Mouse (Mus musculus) neural tube, embryonic 12.5 days (tissue): Measurements from ENCODE around the gene Shisa7. TPM values are rescaled to one million over a fixed set of nuclear protein-coding genes. Genes with fewer than 3 reads are reported as not detected.
"Not testable (repeated sequence)": the region's sequence is repeated elsewhere in the genome, so short reads cannot be mapped to it uniquely, and the experiment has no call there.

ENCODE experiments used
- ATAC-seq: fragments of 200-750 bp; cut with Nextera tagmentation; 2 replicates; pipeline ENCODE4 v1.8.0; 2017; ENCODE audit warnings: low read depth, mild to moderate bottlenecking, moderate TSS enrichment, moderate library complexity; ENCODE audit not compliant: low FRiP score
- H3K27ac ChIP-seq: fragments of 300-500 bp; sonication (generic); 2 replicates; pipeline ENCODE4 v1.5.1; 2016
- H3K27me3 ChIP-seq: fragments of 300-500 bp; sonication (generic); replicated peaks from 2 replicates; pipeline ENCODE4 v1.6.1; 2016; ENCODE audit warnings: mild to moderate bottlenecking
- H3K36me3 ChIP-seq: fragments of 300-500 bp; sonication (generic); 2 replicates; pipeline ENCODE4 v1.6.1; 2016; ENCODE audit warnings: mild to moderate bottlenecking
- H3K4me1 ChIP-seq: fragments of 300-500 bp; sonication (generic); 2 replicates; pipeline ENCODE4 v1.6.1; 2016
- H3K4me2 ChIP-seq: fragments of 300-500 bp; sonication (generic); replicated peaks from 2 replicates; pipeline ENCODE4 v1.6.1; 2016; ENCODE audit warnings: mild to moderate bottlenecking
- H3K4me3 ChIP-seq: fragments of 300-500 bp; sonication (generic); 2 replicates; pipeline ENCODE4 v1.5.1; 2016
- H3K9ac ChIP-seq: fragments of 300-500 bp; sonication (generic); 2 replicates; pipeline ENCODE4 v1.6.1; 2016; ENCODE audit warnings: mild to moderate bottlenecking
- H3K9me3 ChIP-seq: fragments of 300-500 bp; sonication (generic); 2 replicates; pipeline ENCODE4 v1.6.1; 2016; ENCODE audit warnings: mild to moderate bottlenecking
- WGBS: fragments of 180-500 bp; shearing (Covaris S2); methylation state at CpG from one replicate; pipeline ENCODE4 v1.1.7; 2016; 5-methylcytosine and 5-hydroxymethylcytosine counted together
- polyA plus RNA-seq: library from polyadenylated mRNA; unstranded; fragments of >200 nt; fragmentation: Nextera tagmentation; extraction: Ambion mirVana; gene quantifications from 2 replicates; pipeline ENCODE4 v1.2.1, GENCODE M21; 2016

The Shisa7 gene
- polyA plus RNA-seq, 1 experiment from 2014 or later = 6.5 TPM

DNA sequence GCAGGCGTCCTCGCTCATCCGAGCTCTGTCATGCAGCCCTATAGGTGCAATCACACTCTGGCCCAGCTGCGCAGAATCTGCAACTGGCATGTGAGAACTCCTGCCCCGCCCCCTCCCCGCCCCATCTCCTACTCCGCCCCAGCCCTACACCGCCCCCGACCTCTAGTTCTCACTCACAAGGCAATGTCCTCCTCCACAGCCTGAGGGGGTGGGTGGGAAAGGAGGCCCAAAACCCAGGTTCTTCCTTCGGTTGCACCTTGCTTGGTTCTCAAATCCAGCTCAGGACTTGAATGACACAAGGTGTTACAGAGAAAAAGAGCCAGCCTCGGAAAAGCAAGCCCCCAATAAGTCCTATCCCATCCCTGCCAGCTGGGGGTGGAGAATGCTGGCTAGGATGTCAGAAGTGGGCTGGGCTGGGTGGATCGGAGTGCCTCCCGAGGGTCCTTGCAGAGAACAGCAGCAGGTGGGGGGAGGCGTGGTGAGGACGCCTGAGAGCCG, 1.8 kb downstream of the Shisa7 start:
- Histone ChIP-seq H3K4me2 (peak overlapping the region; percentile 93), H3K4me1 (peaks cover 30% of the 10 kb centered on the region), H3K9me3 (no peaks in the 10 kb centered on the region), H3K9ac (0 out of 2 replicates have a peak overlapping the region, but pooled peaks have one; percentile 26), H3K36me3 (no peaks in the 10 kb centered on the region), H3K4me3 (peak overlapping the region; percentile 46), H3K27me3 (peaks cover 30% of the 10 kb centered on the region), H3K27ac (no peak overlapping the region)
- under 1% methylated on average over 16 of the region's 16 CpGs for WGBS
- ATAC-seq = 0 out of 2 replicates have a peak, but pooled peaks have one; percentile 38

DNA sequence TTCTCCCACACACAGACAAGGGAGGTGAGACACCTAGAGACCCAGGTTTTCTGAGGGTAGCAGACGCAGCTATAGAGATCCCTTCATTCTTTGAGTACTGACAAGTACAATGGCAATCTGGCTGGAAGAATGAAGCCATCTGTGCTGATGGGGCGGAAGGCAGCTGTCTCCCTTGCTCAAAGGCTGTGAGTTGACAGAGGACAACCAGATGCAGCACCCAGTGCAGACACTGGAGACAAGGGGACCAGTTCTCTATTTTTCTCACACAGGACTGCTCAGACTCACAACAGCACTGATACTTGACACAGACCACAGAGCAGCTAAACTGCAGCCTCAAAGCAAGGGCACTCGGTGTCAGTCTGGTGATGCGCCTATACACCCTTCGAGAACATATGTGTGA, 2.4 kb downstream of the Shisa7 start:
- Histone ChIP-seq H3K27me3 (peaks cover 32% of the 10 kb centered on the region), H3K9me3 (no peaks in the 10 kb centered on the region), H3K36me3 (no peaks in the 10 kb centered on the region), H3K4me2 (peak overlapping the region; percentile 93), H3K27ac (no peak overlapping the region), H3K4me3 (peak overlapping the region; percentile 46), H3K4me1 (peaks cover 30% of the 10 kb centered on the region), H3K9ac (no peak overlapping the region)
- WGBS = 47% methylated on average over 5 of the region's 5 CpGs
- no peak for ATAC-seq

DNA sequence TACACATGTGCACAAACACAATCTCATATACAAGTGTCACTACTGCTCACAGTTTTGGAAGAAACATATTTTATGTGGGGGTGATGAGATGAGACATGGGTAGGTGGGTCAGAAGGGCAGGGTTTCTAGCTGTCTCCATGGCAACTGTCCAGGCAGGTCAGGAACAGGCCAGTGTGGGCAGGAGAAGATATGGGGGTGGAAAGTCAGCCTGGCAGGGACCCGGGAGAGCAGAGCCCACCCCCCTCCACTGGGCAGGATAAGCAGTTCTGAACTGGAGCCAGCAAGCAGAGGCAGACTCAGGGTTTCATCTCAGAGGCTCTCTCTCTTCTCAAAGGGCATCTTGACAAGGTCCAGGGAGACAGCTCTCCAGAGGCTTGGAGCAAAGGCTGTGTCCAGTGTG, 6.9 kb downstream of the Shisa7 start:
- 26% methylated on average over 1 of the region's 1 CpGs for WGBS
- peaks cover 49% of the 10 kb centered on the region for H3K27me3 ChIP-seq
- H3K36me3 ChIP-seq = no peaks in the 10 kb centered on the region
- H3K4me3 ChIP-seq = no peak overlapping the region
- no peaks in the 10 kb centered on the region for H3K9me3 ChIP-seq
- ATAC-seq = no peak
- no peak overlapping the region for H3K4me2 ChIP-seq
- H3K9ac ChIP-seq = no peak overlapping the region
- H3K4me1 ChIP-seq = peaks cover 22% of the 10 kb centered on the region
- no peak overlapping the region for H3K27ac ChIP-seq

DNA sequence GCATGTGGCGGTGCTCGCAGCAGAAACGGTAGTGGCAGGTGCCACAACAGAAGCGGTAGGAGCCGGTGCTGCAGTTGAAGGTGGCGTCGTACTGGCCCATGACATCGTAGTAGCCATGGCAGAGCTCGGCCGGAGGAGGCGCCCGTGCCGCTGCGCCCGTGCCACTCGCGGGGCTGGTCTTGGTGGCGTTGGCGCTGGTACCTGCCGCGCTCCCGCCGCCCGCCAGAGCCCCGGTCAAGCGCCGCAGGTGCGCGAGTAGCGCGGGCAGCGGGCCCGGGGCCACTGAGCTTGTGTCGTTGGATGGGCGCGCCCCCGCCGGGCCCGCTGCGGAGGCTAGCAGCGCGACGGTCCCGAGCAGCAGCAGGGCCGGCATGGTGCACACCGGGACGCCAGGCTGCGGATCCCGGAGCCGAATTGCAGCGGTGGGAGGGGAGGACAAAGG, 8.1 kb downstream of the Shisa7 start:
- Histone ChIP-seq H3K4me3 (peak overlapping the region; percentile 57), H3K4me1 (peaks cover 12% of the 10 kb centered on the region), H3K9me3 (no peaks in the 10 kb centered on the region), H3K27me3 (peaks cover 38% of the 10 kb centered on the region), H3K4me2 (peak overlapping the region; percentile 93), H3K9ac (peak overlapping the region; percentile 80), H3K36me3 (no peaks in the 10 kb centered on the region), H3K27ac (peak overlapping the region; percentile 72)
- under 1% methylated on average over 51 of the region's 51 CpGs for WGBS
- peak; percentile 92 for ATAC-seq

DNA sequence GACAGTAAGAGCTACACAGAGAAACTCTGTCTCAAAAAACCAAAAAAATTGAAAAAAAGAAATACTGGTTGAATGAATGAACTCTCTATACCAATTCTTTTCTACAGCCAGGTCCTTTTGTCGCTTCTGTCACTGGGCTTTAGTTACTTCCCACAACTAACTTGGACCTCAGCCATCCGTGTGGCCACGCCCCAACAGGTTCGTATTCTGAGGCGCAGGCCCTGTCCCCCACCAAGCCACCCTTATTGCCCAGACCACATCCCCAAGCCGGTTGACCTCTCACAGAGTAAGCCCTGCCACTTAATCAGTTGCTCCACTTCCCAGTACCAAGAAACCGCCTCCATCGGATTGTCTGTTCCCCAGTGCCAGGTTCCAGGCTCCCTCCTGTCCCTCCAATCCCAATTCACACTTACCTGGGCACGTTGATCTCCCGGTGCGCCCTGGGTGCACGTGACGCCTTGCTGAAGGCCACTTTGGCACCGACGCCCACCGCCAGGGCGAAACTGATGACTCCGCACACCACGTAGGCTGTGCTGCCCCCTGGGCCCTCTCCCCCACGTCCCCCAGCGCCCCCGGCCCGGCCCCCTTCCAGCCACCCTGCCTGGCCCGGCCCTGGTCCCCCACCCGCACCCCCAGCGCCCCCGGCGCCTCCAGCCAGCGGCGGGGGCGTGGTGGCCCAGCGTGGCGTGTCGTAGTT, 8.7 kb downstream of the Shisa7 start:
- Histone ChIP-seq H3K27ac (peak overlapping the region; percentile 50), H3K4me1 (peaks cover 12% of the 10 kb centered on the region), H3K36me3 (no peaks in the 10 kb centered on the region), H3K9me3 (no peaks in the 10 kb centered on the region), H3K4me2 (peak overlapping the region; percentile 93), H3K9ac (peak overlapping the region; percentile 80), H3K4me3 (peak overlapping the region; percentile 57), H3K27me3 (peaks cover 40% of the 10 kb centered on the region)
- 0 out of 2 replicates have a peak, but pooled peaks have one; percentile 8 for ATAC-seq
- 5% methylated on average over 34 of the region's 34 CpGs for WGBS

DNA sequence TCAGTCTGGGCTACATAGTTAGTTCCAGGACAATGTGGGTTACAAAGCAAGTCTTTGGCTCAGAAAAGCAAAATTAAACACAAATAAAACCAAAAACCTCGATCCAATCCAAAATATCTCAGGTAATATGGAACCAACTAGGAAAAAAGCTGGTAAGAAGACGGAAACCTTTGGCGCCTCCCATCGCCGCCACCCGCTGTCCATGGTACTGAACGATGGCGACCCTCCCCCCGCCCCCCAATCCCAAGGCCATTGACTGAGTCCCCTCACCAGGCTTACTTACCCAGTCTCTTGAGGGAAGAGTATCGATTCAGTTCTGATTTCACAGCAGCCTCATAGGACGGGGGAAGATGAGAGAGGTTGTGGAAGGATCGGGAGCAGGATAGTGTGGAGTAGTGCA, 14.0 kb downstream of the Shisa7 start:
- Histone ChIP-seq H3K9ac (peak overlapping the region; percentile 18; the same call in 1 of the 2 replicates), H3K36me3 (peaks cover 15% of the 10 kb centered on the region)
- ATAC-seq = no peak

DNA sequence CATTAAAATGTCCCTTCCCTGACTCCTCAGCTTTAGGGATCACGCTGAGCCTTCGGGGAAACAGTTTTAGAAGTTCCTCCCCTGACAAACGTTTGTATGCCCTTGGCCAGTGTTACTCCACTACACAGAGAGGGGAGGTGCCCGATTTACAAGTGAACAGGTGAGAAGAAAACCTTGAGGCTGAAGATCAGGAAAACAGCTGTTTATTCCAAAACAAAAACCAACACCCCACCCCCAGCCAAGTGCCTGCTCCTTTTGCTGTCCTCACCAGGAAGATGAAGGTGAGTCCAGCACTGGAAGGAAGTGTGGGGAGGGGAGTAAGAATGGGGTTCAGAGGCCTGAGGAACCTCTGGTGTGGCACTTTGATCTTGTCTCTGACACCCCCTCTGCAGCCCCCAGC, 19.1 kb downstream of the Shisa7 start:
- WGBS = 54% methylated on average over 4 of the region's 4 CpGs
- Histone ChIP-seq H3K27me3 (peaks cover 14% of the 10 kb centered on the region; the same call in 1 of the 2 replicates), H3K27ac (no peak overlapping the region), H3K4me3 (no peak overlapping the region), H3K9ac (no peak overlapping the region), H3K9me3 (no peaks in the 10 kb centered on the region), H3K4me2 (no peak overlapping the region), H3K36me3 (peaks cover 15% of the 10 kb centered on the region), H3K4me1 (no peaks in the 10 kb centered on the region)
- ATAC-seq = no peak

More for the DNA sequence above, 14.0 kb downstream of the Shisa7 start:
- no peaks in the 10 kb centered on the region for H3K4me1 ChIP-seq
- H3K4me3 ChIP-seq = no peak overlapping the region
- H3K4me2 ChIP-seq = no peak overlapping the region
- H3K27me3 ChIP-seq = peaks cover 37% of the 10 kb centered on the region
- WGBS = 7% methylated on average over 12 of the region's 12 CpGs
- H3K27ac ChIP-seq = no peak overlapping the region
- H3K9me3 ChIP-seq = no peaks in the 10 kb centered on the region

DNA sequence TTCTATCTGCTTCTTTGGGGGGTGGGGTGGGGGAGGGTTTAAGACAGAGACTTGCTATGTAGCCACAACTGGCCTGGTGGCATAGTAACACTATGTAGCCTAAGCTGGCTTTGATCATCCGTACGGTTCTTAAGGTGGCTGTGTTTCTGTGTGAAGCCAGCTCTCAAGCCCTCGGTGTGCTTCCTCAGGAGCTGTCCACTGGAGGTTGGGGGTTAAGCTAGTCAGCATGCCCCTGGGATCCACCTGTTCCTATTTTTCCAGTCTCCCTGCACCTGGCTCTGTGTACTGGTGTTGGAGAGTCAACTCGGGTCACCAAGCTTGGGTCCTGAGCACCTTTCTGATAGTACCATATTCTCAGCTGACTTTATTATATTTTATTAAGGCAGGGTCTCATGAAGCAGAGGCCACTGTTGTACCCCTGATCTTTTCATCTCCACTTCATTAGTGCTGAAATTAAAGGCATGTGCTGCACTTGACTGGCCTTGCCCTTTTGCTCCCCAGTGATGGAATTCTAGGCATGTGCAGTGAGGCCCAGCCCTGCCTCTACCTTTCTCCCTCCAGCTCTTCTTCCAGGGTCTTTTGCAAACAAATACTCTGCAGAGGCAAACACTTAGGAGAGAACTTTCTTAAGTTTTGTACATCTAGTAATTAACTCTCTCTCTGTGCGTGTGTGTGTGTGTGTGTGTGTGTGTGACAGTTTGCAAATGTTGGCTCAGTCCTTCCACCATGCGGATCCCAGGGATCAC, 22.2 kb downstream of the Shisa7 start:
- no peak overlapping the region for H3K4me2 ChIP-seq
- 79% methylated on average over 6 of the region's 6 CpGs for WGBS

DNA sequence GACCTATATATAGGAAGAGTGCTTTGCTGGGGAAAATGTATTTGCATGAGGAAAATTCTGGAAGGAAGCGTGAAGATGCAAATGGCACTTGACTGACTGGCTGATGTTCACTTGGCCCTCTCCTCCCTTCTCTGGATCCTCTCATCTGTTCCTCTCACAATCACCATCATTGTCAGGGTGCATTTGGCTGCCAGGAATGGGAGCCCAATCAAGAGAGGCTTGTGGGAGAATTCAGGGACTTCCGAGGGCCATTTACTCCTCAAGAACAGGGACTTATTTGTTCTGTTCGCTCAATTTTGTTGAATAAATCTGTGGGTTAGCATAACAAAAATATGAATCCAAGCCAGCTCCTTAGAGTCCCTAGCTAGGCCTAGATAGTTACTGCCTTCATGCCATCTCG, 22.8 kb downstream of the Shisa7 start:
- Histone ChIP-seq H3K27ac (no peak overlapping the region), H3K9me3 (no peaks in the 10 kb centered on the region), H3K4me1 (no peaks in the 10 kb centered on the region), H3K9ac (no peak overlapping the region), H3K4me3 (no peak overlapping the region), H3K4me2 (no peak overlapping the region), H3K36me3 (no peaks in the 10 kb centered on the region), H3K27me3 (no peaks in the 10 kb centered on the region)
- no peak for ATAC-seq
- WGBS = 79% methylated on average over 4 of the region's 4 CpGs

More for the DNA sequence above, 22.2 kb downstream of the Shisa7 start:
- H3K36me3 ChIP-seq = no peaks in the 10 kb centered on the region
- ATAC-seq = no peak
- no peaks in the 10 kb centered on the region for H3K27me3 ChIP-seq
- H3K9me3 ChIP-seq = no peaks in the 10 kb centered on the region
- H3K27ac ChIP-seq = no peak overlapping the region
- H3K4me1 ChIP-seq = no peaks in the 10 kb centered on the region
- no peak overlapping the region for H3K4me3 ChIP-seq
- no peak overlapping the region for H3K9ac ChIP-seq

DNA sequence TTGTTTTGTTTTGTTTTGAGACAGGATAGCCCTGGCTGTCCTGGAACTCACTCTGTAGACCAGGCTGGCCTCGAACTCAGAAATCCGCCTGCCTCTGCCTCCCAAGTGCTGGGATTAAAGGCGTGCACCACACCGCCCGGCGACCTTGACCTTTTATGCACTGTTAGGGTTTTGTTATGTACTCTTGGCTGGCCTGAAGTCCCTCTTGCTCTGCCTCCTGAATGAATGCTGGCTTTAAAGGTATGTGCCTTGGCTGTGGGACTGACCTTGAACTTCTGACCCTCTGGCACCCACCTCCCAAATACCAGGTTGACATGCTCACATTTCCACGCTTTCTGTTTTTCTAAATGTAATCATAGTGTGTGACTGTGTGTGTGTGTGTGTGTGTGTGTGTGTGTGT, 23.6 kb downstream of the Shisa7 start:
- not testable (repeated sequence) for H3K9me3 ChIP-seq, H3K9ac ChIP-seq, H3K4me1 ChIP-seq, H3K27ac ChIP-seq, H3K27me3 ChIP-seq, H3K4me3 ChIP-seq, H3K4me2 ChIP-seq, ATAC-seq, H3K36me3 ChIP-seq
- 93% methylated on average over 7 of the region's 7 CpGs for WGBS

DNA sequence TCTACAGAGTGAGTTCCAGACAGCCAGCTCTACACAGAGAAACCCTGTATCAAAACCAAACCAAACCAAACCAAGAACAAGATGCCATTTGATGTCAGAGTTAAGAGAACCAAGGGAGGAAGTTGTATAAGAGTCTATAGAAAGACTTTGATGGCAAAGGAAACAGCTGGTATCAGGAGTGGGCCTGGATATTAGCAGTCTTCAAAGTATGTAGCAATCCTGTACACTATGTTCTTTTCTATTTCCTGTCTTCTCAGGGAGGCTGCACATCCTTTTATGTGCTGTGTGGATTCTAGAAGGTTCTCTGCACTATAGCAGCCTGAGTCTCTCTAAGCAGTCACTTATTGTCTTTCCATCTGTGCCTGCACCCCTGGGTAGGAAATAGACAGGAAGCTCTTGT, 27.9 kb downstream of the Shisa7 start:
- no peaks in the 10 kb centered on the region for H3K9me3 ChIP-seq
- ATAC-seq = no peak
- H3K27ac ChIP-seq = no peak overlapping the region
- H3K4me2 ChIP-seq = no peak overlapping the region
- H3K36me3 ChIP-seq = no peaks in the 10 kb centered on the region
- H3K9ac ChIP-seq = no peak overlapping the region
- peaks cover 5% of the 10 kb centered on the region for H3K4me1 ChIP-seq
- H3K4me3 ChIP-seq = no peak overlapping the region
- no peaks in the 10 kb centered on the region for H3K27me3 ChIP-seq

DNA sequence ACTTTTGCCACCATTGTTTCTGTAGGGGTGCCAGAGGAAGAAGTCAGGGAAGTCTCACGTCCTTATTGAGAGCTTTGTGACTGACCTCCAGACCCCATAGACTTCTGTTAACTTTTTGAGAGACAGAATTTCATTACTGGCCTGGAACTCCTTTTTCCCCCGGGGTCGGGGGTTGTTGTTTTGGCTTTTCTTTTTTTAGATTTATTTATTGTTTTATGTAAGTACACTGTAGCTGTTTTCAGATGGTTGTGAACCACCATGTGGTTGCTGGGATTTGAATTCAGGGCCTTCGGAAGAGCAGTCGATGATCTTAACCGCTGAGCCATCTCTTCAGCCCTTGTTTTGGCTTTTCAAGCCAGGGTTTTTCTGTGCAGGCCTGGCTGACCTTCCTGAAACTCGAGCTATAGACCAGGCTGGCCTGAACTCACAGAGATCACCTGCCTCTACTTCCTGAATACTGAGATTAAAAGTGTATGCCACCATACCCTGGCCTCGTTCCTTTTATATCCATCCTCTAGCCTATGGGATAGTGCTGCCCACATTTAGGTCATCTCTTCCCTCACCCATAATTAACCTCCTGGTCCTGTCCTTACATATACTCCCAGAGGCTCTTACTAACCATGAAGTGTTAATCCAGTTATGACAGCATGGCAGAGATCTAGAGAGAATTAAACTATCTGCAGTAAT, 31.2 kb downstream of the Shisa7 start:
- Histone ChIP-seq H3K27me3 (no peaks in the 10 kb centered on the region), H3K27ac (peak overlapping the region; percentile 62; the same call in 1 of the 2 replicates), H3K4me3 (peak overlapping the region; percentile 96), H3K9me3 (no peaks in the 10 kb centered on the region), H3K36me3 (peaks cover 19% of the 10 kb centered on the region), H3K4me2 (peak overlapping the region; percentile 62), H3K9ac (peak overlapping the region; percentile 44; the same call in 1 of the 2 replicates), H3K4me1 (peaks cover 25% of the 10 kb centered on the region)
- no peak for ATAC-seq
- WGBS = 25% methylated on average over 8 of the region's 8 CpGs
